18 mouse cellular contexts compared by ENCODE assay signal in genomic region chr2:12065669-12066399, GRCm38 (mm10).
DNase-seq lines count a peak whose midpoint lies in the region; ATAC-seq lines count a peak whose summit lies in the region.
"Had no signal": no experiment of that assay in that cellular context is flagged by ENCODE, and none has a peak within 500 bp of the region (broad histone marks: within the 10 kb centered on the region; RNA-seq: fewer than 3 reads in every experiment).

No protein-coding gene starts in this region.

- no peaks in the 10 kb centered on the region for H3K36me3 ChIP-seq in neural tube, embryonic 15.5 days
- no peaks in the 10 kb centered on the region for H3K36me3 ChIP-seq in embryonic facial prominence, embryonic 10.5 days (replicated peaks)
- H3K36me3 ChIP-seq: lung, embryonic 15.5 days; midbrain, embryonic 15.5 days; stomach, embryonic 15.5 days had no signal

- H3K27ac ChIP-seq in neural tube, embryonic 15.5 days (replicated peaks) = no peak overlapping the region
- H3K27ac ChIP-seq in embryonic facial prominence, embryonic 10.5 days (replicated peaks) = peak overlapping the region; percentile 70; the same call in 1 of the 2 replicates
- H3K27ac ChIP-seq: kidney, postnatal 0 days; lung, embryonic 15.5 days; midbrain, embryonic 15.5 days; stomach, embryonic 15.5 days had no signal

- no peak overlapping the region for H3K9ac ChIP-seq in neural tube, embryonic 15.5 days (replicated peaks)
- H3K9ac ChIP-seq: lung, embryonic 15.5 days; midbrain, embryonic 15.5 days; stomach, embryonic 15.5 days had no signal

- H3K9me3 ChIP-seq in neural tube, embryonic 15.5 days (replicated peaks) = no peaks in the 10 kb centered on the region
- no peaks in the 10 kb centered on the region for H3K9me3 ChIP-seq in embryonic facial prominence, embryonic 10.5 days
- H3K9me3 ChIP-seq: lung, embryonic 15.5 days; midbrain, embryonic 15.5 days; stomach, embryonic 15.5 days had no signal

- DNase-seq in neural tube, embryonic 10.5 days (ENCODE audit: extremely low spot score, low spot score) = peak; percentile 41
- peak; percentile 79 for DNase-seq in embryonic facial prominence, embryonic 10.5 days (ENCODE audit: low spot score)
- peak; percentile 65 for DNase-seq in fibroblast of lung, adult 2 months (ENCODE audit: low read depth)
- DNase-seq in yolk sac, embryonic 10.5 days (ENCODE audit: low spot score) = peak; percentile 20
- no peak for DNase-seq in adrenal gland, postnatal 4 days (ENCODE audit: low spot score in 2 of 2)
- no peak for DNase-seq in layer of hippocampus, postnatal 10 days (ENCODE audit: low spot score in 2 of 2)
- DNase-seq: cerebellum, postnatal 36 days; gastrocnemius, postnatal 25 days; kidney, adult 11 months; spleen, adult 18-20 months; thymus, postnatal 14 days had no signal

- 82% methylated on average over 6 of the region's 6 CpGs for WGBS in neural tube, embryonic 15.5 days
- WGBS in embryonic facial prominence, embryonic 10.5 days = 23% methylated on average over 6 of the region's 6 CpGs

- no peaks in the 10 kb centered on the region for H3K27me3 ChIP-seq in neural tube, embryonic 15.5 days (replicated peaks)
- H3K27me3 ChIP-seq in embryonic facial prominence, embryonic 10.5 days (replicated peaks; ENCODE audit: low read depth, poor library complexity, severe bottlenecking) = no peaks in the 10 kb centered on the region
- H3K27me3 ChIP-seq: lung, embryonic 15.5 days; midbrain, embryonic 15.5 days; stomach, embryonic 15.5 days had no signal

- H3K4me1 ChIP-seq in neural tube, embryonic 15.5 days = no peaks in the 10 kb centered on the region
- H3K4me1 ChIP-seq in embryonic facial prominence, embryonic 10.5 days = peaks cover 42% of the 10 kb centered on the region
- H3K4me1 ChIP-seq: lung, embryonic 15.5 days; midbrain, embryonic 15.5 days; stomach, embryonic 15.5 days had no signal

- H3K4me2 ChIP-seq in neural tube, embryonic 15.5 days = no peak overlapping the region
- H3K4me2 ChIP-seq: liver, embryonic 11.5 days; lung, embryonic 15.5 days; midbrain, embryonic 15.5 days; stomach, embryonic 15.5 days had no signal

- H3K4me3 ChIP-seq in neural tube, embryonic 15.5 days (replicated peaks) = no peak overlapping the region
- no peak overlapping the region for H3K4me3 ChIP-seq in embryonic facial prominence, embryonic 10.5 days
- H3K4me3 ChIP-seq: lung, embryonic 15.5 days; midbrain, embryonic 15.5 days; stomach, embryonic 15.5 days had no signal

- no peak for ATAC-seq in neural tube, embryonic 15.5 days (ENCODE audit: low FRiP score)
- ATAC-seq: hindbrain, embryonic 16.5 days; midbrain, embryonic 15.5 days had no signal

Comparison
In these comparisons a context has a peak if more than half of its experiments do, and no peak if none do; other contexts are left out.
1. DNase-seq: peak in neural tube, embryonic 10.5 days (single experiment), embryonic facial prominence, embryonic 10.5 days (single experiment), fibroblast of lung, adult 2 months (single experiment) and yolk sac, embryonic 10.5 days (single experiment); none in adrenal gland, postnatal 4 days (0 of 2) and layer of hippocampus, postnatal 10 days (0 of 2).